Mouse (Mus musculus) yolk sac, embryonic 10.5 days (tissue): ENCODE measurements around the gene L3mbtl1.

Experiments used
- DNase-seq: peaks from one replicate; pipeline ENCODE4 v3.0.0-alpha.2; 2017; ENCODE audit warnings: low spot score

The L3mbtl1 gene

GRCm38 (mm10) chr2:162943931-162944330, 659 bp downstream of the L3mbtl1 start:
- DNase-seq = no peak

GRCm38 (mm10) chr2:162946964-162947363, 3.7 kb downstream of the L3mbtl1 start:
- DNase-seq = no peak

- DNase-seq = no peak
Observed at GRCm38 (mm10) chr2:162947736-162948135, 4.5 kb downstream of the L3mbtl1 start.

- no peak for DNase-seq
Observed at GRCm38 (mm10) chr2:162948221-162948620, 4.9 kb downstream of the L3mbtl1 start.

- DNase-seq = no peak
Observed at GRCm38 (mm10) chr2:162950776-162951175, 7.5 kb downstream of the L3mbtl1 start.

GRCm38 (mm10) chr2:162956843-162957242, 13.6 kb downstream of the L3mbtl1 start:
- DNase-seq = no peak

- peak; percentile 59 for DNase-seq
Observed at GRCm38 (mm10) chr2:162961321-162961720, 18.0 kb downstream of the L3mbtl1 start.

GRCm38 (mm10) chr2:162966734-162967133, 23.5 kb downstream of the L3mbtl1 start:
- DNase-seq = no peak

- no peak for DNase-seq
Observed at GRCm38 (mm10) chr2:162968357-162968756, 25.1 kb downstream of the L3mbtl1 start.

- no peak for DNase-seq
Observed at GRCm38 (mm10) chr2:162969101-162969500, 25.8 kb downstream of the L3mbtl1 start.

GRCm38 (mm10) chr2:162970896-162971295, 27.6 kb downstream of the L3mbtl1 start:
- DNase-seq = no peak

GRCm38 (mm10) chr2:162972752-162973151, 29.5 kb downstream of the L3mbtl1 start:
- DNase-seq = peak; percentile 76

GRCm38 (mm10) chr2:162973206-162973605, 29.9 kb downstream of the L3mbtl1 start:
- DNase-seq = no peak

- DNase-seq = peak; percentile 56
Observed at GRCm38 (mm10) chr2:162973637-162974036, 30.4 kb downstream of the L3mbtl1 start.

GRCm38 (mm10) chr2:162975157-162975775, 32.0 kb downstream of the L3mbtl1 start:
- no peak for DNase-seq

- DNase-seq = no peak
Observed at GRCm38 (mm10) chr2:162976001-162976400, 32.7 kb downstream of the L3mbtl1 start.

- no peak for DNase-seq
Observed at GRCm38 (mm10) chr2:162984381-162984780, 41.1 kb downstream of the L3mbtl1 start.

GRCm38 (mm10) chr2:162985923-162986322, 42.7 kb downstream of the L3mbtl1 start:
- no peak for DNase-seq

GRCm38 (mm10) chr2:162986764-162987163, 43.5 kb downstream of the L3mbtl1 start:
- DNase-seq = no peak

GRCm38 (mm10) chr2:162987218-162987617, 43.9 kb downstream of the L3mbtl1 start, which contains the start of gene Sgk2:
Sgk2 (plus strand) TSS chr2:162987330.
- DNase-seq = peak; percentile 81

- DNase-seq = no peak
Observed at GRCm38 (mm10) chr2:162988235-162988634, 45.0 kb downstream of the L3mbtl1 start.

- no peak for DNase-seq
Observed at GRCm38 (mm10) chr2:162991394-162992083, 48.3 kb downstream of the L3mbtl1 start.

GRCm38 (mm10) chr2:162992084-162992437, 48.8 kb downstream of the L3mbtl1 start:
- peak; percentile 42 for DNase-seq
